Mouse (Mus musculus): ENCODE results near the gene Slc22a3.
A peak's percentile ranks its signal among the peaks of the same experiment; 100 is the strongest.

The Slc22a3 gene

DNA sequence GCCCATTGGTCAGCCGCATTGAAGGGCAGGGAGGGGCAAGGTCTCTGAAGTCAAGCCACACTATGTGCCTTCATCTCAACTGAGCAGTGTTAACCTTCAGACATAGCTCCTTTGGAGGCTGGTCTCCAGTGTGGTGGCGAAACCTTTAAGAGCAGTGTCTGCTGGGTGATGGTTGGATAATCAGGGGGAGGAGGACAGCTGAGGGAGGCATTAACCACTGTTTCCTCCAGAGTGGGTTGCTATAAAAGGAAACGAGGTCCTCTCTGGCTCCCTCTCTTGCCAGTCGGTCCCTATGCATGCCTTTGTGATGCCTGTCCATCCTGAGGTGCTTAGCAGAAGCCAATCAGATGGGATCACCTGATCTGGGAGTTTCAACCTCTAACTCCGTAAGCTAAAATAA lies 38.8 kb downstream of the Slc22a3 start:
- no peak for DNase-seq (ENCODE audit: low spot score in 2 of 2)

DNA sequence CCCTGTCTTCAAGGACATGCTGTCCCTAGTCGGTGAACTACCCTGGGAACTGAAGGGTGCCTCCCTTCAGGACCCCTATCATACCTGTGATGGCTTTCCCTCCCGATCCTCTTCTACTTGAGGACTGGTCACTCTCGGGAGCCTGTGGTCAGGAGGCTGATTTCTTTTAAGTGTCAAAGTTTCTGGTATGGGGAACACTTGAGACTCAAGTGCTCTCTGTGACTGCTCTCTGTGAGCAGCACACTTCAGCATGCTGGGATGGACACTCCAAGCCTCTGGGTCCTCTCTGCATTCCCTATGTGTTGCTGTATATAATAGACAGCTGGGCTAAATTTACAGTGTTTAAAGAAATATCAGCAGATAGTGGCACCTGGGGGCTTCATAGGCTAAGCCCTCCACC lies 39.9 kb downstream of the Slc22a3 start:
- DNase-seq (ENCODE audit: low spot score in 2 of 2) = no peak

DNA sequence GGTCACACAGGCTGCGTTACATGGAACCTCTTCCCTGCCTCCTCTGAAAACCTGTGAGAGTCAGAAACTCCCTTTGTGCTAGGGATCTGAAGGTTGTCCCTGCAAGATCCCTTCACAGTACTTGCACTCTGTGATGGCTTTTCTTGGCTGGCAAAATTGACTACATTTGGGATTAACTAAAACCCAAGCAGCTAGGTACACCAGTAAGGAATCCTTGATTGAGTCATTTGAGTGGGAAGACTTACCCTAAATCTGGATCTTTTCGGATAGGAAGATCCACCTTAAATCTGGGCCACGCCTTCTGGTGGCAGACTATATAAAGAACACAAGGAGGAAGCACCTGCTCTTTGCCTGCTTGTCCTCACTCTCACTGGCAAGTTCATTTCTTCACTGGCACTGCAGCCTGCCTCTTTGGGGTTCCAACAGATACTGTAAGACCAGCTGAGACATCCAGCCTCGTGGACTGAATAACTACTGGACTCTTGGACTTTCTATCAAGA lies 41.0 kb downstream of the Slc22a3 start:
- no peak for DNase-seq (ENCODE audit: low spot score in 2 of 2)

DNA sequence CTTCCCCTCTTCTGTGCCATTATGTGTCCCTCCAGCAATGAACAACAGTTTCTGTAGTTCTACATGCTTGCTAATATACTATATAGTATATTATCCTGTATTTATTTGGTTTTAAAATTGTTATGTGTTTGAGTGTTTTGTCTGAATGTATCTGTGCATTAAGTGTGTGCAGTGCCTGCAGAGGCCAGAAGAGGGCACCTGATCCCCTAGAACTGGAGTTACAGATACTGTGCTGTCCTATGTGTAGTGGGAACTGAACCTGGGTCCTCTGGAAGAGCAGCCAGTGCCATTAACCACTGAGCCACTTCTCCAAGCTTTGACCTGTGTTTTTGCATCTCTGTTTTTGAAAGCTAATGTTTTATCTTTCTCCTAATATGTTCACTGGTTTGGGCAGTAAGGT lies 46.3 kb downstream of the Slc22a3 start:
- no peak for DNase-seq (ENCODE audit: low spot score in 2 of 2)

DNA sequence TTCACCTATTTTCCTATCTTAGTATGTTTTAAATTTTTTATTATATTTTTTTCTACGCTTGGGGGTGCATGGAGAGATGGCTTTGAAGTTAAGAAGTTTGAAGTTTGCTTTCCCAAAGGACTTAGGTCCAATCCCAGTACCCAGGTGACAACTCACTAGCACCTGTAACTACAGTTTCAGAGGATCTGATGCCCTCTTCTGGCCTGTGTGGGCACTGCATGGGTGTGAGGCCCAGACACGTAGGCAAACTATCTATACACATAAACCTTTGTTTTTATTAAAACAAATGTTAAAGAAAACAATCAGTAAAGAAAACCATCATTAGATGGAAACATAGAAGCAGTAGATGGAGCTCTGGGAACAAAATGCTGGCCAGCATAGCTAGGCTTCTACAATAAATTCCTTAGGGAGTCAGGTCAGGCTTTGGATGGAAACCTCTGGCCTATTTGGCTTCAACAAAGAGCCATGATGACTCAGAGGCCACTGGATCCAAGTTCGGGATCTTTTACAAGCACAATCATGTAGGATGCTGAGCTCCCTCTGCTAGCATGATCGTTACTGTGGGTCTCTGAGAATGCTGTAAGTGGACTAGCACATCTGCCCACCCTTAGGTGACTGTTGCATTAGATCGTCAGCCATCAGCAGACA lies 52.2 kb downstream of the Slc22a3 start:
- peak; percentile 8 to 17 for DNase-seq (ENCODE audit: low spot score in 2 of 2)

DNA sequence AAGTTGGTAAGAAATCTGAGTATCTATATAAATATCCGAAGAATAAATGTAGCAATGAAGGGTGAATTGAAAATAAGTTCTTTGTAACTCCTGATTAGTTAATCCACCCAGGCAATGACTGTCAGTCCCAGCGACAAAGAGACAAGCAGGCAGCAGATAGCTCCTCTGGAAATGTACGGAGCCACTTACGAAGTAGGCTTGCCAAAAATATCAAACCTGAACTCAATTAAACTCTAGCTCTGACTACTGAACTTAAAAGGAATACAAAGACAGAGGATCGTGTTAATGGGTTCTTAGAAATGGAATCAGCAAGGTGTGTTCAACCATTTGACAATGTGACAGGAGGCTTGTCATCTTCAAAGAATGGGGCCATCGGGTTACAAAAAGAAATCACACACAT lies 53.8 kb downstream of the Slc22a3 start:
- no peak for DNase-seq (ENCODE audit: low spot score in 2 of 2)

DNA sequence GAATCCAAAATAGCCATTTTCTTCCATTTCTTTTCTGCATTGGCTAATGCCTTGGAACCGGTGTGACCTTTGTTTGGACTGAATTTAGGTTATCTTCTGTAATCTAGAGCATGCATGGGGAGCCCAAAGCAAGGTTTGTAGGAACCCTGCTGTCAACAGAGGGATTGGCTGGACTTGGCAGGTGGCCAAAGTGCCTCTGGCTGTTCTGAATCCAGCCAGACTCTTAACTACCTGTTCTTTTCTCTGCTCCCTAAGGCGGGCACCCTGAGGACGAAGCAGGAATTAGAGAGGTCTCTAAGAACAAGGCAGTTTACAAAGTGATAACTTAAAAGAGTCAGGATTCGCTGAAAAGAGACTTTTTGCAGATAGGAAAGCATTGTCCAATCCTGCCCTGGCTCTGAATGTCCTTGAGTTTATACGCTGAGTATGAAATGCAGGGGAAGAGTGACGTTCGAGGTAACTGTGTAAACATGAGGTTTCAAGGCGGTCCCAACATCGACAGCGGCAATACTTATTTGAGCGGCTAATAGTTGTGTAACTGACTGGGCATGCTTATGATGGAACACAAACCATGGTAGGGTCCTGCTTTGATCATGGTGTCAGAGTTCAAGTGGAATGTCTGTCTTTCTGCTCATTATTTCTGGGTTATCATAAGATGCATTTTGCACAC lies 54.5 kb downstream of the Slc22a3 start:
- DNase-seq (ENCODE audit: low spot score in 2 of 2) = peak in 1 of 2 experiments; percentile 12

DNA sequence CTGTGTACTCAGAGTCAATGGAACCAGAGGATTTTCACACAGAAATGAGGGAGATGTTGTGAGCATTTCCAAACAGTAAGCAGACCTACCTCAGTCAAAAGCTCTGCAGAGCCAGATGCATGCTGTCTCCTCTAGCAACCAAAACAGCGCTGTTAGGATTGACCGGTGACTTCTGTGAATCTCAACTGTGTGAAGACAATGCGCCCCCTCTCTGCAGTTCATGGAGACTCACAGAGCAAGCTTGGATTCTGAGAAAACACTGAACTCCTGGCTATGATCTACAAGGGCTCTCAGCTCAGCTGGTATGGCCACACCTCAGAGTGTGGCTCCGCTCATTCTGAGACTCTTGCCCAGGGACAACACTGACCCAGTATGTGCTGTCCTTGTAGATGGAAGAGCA lies 56.3 kb downstream of the Slc22a3 start:
- no peak for DNase-seq (ENCODE audit: low spot score in 2 of 2)

DNA sequence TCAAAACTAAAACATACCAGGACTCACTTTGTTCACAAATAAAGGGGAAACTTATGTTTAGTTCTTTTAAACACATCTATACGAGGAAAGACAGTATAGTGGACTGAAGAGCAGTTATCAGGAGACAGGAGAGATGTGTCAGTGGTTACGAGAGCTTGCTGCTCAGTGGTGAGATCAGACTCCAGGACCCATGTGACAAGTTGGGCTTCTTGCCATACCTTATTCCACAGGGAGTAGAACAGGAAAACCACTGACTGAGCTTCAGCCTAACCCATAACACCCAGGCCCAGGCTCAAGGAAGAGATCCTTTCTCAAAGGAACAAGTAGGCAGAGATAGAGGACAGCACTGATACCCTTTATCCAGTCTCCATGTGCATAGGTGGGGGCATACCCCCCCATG lies 62.9 kb downstream of the Slc22a3 start:
- DNase-seq (ENCODE audit: low spot score in 2 of 2) = no peak

DNA sequence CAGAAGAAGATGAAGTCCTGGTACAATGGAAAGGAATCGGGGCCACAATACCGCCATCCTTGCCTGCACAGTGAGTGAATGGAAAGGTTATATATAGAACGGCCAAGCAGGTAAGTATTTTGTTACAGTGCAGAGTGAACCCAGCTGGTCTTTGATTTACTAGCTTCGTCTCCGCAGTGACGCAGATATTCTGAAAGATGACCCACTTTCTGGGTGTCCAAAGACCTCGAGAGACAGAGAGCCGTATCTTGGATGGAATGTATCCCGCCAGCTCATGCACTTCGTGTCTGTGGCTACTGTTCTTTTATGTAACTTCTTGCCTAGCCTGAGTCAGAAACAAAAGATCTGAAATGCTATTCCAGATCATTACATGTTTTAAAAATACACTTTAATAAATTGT lies 69.7 kb downstream of the Slc22a3 start:
- no peak for DNase-seq (ENCODE audit: low spot score in 2 of 2)

DNA sequence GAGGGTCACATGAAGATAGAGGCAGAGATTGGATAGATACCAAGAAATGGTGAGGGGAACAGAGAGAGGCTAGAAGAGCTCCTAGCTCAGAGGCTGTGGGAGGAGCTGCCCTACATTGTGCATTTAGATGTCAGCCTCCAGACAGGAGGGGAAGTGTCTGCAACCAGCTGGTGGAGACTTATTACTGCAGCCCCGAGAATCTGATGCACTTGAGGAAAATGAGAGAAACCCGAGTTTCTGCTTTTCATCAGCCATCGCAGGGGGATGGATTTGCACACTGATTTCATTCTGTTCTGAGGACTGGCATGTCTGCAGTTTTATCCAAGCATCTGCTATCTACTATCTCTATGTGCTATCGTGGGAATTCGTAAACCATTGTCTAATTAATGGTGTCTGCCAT lies 75.8 kb downstream of the Slc22a3 start:
- no peak for DNase-seq (ENCODE audit: low spot score in 2 of 2)

DNA sequence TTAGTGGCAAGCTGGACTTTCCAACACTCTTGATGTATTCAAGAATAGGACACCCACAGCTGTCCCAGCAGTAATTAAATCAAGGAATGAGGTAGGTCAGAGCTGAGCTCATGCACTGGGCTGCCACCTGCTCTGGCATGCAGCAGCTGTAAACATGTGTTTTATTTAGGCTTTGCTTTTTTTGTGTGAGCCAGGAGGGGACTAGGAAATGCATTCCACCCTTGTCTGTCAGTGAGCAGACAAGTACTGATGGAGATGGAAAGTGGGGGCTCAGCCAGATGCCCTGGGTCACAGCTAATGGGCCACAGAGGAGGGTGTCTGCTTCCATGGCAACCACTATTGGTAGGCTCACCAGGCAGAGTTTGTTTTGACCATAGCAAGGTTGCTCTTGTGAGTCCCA lies 79.1 kb downstream of the Slc22a3 start:
- no peak for DNase-seq (ENCODE audit: low spot score in 2 of 2)

DNA sequence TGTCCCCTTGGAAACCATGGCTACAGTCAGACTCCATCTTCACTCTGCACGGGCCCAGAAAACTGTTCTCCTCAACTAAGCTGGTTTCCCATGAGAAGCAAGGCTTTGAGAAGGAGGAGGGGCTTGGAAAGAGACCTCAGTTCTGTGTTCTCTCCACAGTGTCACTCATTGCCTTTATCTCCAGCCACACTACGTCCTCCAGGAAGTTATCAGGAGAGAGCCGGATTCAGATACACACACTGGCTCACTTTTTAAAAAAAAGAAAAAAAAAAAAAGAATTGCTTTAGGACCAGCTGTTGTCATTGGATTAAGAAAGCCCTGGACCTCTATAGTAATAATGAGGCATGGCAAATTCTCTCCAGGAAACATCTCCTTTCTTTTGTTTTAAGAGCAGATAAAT lies 80.3 kb downstream of the Slc22a3 start:
- no peak for DNase-seq (ENCODE audit: low spot score in 2 of 2)

DNA sequence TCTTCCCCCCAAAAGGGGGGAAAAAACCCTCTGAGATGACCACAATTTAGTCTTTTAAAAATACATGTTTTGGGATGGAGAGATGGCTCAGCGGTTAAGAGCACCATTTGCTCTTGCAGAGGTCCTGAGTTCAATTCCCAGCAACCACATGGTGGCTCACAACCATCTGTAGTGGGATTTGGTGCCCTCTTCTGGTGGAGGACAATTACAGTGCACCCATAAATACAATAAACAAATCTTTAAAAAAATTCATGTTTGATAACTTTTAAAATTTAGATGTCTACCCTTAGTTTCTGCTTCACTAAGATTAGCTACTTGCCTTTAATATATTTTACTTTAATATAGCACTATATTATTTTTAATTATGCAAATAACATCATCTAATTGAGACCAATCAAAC lies 85.4 kb downstream of the Slc22a3 start:
- DNase-seq (ENCODE audit: low spot score in 2 of 2) = no peak

DNA sequence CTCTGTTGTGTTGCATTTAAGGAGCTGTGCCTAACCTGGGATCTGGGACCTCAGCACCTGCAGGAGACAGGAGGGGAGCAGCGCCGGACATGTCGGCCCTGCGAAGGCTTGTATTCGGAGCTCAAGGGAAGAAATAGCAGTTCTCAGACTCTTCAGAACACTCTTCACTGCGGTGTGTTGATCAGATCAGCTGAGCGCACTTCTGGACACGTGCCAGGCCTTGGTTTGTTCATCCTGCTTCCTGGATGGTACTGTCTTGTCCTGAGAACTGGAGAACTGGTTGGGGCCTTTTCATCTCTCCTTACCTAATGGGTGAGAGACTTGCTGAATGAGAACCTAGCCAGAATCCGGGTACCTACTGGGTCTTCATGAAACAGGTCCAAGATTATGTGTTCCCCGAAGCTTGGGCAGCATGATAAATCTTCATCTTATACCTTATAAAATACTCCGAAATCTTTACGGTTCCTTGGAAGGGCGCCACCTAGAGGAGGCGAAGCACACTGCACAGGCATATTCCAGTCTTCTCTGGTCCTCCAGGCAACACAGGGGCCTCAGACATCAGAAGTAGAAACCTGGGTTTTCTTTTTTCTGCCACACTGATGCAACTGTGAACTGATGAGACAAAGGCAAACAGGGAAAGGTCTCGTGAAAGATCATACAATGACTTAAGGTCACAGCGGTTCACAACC lies 86.5 kb downstream of the Slc22a3 start:
- DNase-seq (ENCODE audit: low spot score in 2 of 2) = no peak

DNA sequence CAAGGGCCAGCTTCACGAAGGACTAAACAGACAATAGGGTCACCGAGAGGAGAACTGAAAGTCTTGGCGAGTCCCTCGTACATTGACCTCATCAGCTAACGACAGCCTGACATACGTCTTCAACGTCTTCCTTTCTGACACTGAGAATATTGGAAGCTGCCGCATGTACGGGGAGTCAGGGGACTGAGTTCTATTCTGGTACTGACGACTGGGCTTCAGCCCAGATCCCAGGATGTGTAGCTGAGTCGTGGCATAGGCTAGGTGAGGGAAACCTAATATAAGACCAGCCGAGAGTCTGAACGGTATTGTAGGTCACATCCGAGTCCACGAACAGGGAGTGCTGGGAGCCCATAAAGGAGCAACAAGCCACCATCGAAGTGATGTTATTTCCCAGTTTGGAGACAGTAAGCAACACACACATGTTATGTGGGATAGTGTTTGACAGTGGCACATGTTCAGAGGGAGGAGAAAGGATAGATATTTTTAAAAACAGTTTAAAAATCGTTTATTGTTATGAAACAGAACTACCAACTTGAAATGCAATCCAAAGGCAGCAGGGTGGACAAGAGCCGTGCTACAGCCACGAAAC lies 87.9 kb downstream of the Slc22a3 start:
- DNase-seq (ENCODE audit: low spot score in 2 of 2) = no peak

DNA sequence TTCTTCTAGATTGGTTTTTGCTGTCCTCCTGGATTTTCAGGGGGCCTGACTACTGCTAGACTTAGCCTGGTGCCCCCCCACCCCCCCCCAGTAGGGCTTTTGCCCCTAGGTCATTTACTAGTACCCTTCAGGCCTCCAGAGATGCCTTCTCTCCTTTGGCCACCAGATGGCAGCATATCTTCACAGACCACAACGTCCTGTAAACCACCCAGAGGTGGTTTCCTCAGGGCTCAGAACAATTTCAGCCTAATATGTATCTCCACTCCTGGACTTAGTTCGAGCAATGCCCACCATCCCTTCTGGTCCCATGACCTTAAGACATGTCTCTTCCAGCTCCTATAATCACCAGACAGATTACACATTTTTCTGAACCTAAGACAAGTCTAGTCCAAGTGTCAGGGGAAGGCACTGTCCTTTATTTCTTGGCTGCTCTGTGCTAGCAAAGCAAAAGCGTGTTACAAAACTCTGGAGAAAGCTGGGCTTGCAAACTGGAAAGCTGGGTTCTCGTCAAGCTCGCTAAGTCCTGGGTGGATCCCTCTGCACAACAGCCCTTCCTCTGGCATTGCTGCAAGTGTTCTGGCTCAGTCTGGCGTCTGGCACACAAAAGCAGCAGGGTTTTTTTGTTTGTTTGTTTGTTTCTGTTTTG lies 91.1 kb downstream of the Slc22a3 start:
- peak; percentile 52 to 65 for DNase-seq (ENCODE audit: low spot score in 2 of 2)

DNA sequence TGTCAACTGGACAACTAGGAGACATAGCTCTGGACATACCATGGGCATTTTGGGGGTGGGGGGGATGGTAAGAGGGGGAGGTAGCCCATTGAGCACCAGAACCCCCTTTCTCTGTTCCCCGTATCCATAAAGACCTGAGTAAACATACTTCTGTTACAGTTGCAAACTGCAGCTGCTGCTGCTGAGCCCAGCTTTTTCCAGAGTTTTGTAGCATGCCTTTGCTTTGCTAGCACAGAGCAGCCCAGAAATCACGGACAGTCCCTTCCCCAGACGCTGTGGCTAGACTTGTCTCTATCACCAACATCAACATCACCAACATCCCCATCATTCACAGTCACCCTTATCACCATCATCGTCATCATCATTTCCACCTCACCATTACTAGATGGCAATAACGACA lies 91.8 kb downstream of the Slc22a3 start:
- DNase-seq (ENCODE audit: low spot score in 2 of 2) = no peak

DNA sequence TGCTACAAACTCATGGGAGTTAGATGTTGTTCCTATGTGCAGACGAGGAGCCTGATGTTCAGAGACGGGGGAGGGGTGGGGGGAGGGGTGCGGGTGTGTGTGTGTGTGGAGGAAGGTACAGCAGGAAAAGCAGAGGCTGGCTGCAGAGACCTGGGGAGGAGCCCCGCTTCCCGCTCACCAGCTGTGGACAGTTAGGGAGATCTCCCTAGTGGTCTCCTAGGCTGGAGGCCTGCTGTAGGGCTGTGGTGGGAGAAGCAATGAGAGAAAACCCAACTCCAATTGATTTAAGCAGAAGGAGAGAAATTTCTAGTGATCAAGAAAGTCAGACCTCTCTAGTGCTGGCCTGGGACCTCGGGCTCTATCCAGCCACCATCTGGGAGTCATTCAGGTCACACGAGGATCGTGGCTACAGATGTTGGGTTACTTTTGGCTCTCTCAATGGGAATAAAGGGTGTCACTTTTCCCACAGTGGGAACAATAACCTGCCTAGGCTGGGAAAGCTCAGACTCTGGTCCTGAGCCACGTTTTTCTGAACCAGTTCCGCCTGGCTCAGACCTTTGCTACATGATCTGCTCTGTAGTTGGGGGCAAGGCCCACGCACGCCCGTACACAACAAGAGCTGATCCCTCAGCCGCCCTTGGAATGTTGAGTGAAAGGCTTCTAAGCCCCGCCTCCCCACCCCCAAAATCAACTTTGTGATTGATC lies 92.3 kb downstream of the Slc22a3 start:
- DNase-seq (ENCODE audit: low spot score in 2 of 2) = no peak

DNA sequence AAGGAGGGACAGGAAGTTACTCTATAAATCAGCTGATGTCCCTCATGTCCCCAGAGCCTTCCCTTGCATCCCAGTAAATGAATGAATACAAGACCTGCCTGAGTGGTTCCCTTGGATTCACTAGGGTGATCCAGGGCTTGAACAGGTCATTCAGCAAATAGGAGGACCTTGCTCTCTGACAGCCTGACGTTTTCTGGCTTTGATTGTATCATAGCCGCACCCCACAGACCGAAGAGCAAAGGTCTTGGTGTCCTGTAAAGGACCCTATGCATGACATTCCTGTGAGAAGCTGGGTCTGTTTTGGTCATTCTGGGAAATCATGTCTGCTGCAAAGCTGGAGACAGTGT lies 94.6 kb downstream of the Slc22a3 start:
- no peak for DNase-seq (ENCODE audit: low spot score in 2 of 2)

DNA sequence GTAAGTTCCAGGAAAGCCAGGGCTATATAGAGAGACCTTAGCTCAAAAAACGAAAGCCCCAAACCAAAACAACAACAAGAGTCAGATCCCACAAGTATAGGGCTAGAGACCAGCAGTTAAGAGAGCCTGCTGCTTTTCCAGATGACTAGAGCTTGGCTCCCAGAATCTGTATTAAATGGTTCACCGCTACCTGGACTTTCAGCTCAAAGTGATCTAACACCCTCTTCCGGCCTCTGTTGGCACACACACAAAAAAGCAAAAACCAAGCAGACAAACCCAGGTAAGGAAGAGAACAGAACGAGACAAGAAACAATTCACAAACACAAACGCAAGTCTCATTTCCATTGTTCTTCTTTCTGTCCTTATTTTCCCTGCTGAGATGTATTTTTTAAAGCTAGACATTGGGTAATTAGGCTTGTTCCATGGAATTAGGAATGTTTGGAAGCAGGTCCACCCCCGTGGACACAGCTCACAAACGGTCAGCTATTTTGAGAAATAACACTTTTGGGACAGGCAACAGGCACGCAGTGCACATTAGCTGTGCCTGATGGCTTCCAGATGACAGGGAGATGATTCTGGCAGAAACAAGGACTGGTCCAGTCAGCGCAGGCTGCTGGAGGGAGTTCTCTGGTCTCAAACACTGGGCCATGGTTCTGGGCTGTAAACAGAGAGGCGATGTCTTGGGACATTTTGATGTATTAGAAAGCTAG lies 95.2 kb downstream of the Slc22a3 start:
- DNase-seq (ENCODE audit: low spot score in 2 of 2) = peak in 1 of 2 experiments; percentile 45

Measured in urinary bladder, adult 18-20 months (tissue).